Mouse (Mus musculus) C2C12 (cell line): ENCODE results near the gene Gm6337.
"Not testable (repeated sequence)": the region's sequence is repeated elsewhere in the genome, so short reads cannot be mapped to it uniquely, and the experiment has no call there.

ENCODE experiments used
- CEBPB ChIP-seq: IDR thresholded peaks from one replicate; pipeline ENCODE4 v1.6.1; 2011; ENCODE audit warnings: low read depth, mild to moderate bottlenecking, control low read depth, moderate library complexity
- CTCF ChIP-seq: IDR thresholded peaks from one replicate; pipeline ENCODE4 v1.5.1; 2011; ENCODE audit not compliant: control insufficient read depth, insufficient read depth, insufficient read length
- FOSL1 ChIP-seq: IDR thresholded peaks from one replicate; pipeline ENCODE4 v1.8.0; 2011; ENCODE audit warnings: mild to moderate bottlenecking, low read length; ENCODE audit not compliant: poor library complexity, insufficient read depth, severe bottlenecking
- MAX ChIP-seq: IDR thresholded peaks from one replicate; pipeline ENCODE4 v1.6.1; 2011; ENCODE audit warnings: mild to moderate bottlenecking, control low read depth
- USF1 ChIP-seq: IDR thresholded peaks from one replicate; pipeline ENCODE4 v1.6.1; 2011; ENCODE audit warnings: low read depth, mild to moderate bottlenecking, control low read depth, moderate library complexity

DNA sequence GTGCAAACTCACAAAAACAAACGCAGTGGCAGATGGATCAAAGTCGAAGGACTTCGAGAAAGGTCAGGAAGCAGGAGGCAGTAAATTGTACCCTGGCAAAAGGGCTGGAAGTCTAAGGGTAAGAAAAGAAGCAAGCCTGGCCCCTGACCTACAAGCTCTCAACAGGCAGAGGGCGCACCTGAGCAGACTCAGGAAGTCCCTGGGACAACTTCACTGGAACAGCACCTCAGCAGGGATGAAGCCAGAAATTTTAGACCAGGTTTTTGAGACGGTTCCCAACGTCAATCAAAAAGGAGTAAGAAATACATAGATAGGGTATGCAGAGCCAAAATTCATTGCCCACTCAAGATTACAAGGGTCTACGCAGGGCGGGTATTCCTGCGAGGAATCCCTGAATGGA is 49.4 kb upstream of the Gm6337 start:
- not testable (repeated sequence) for TF ChIP-seq CTCF, CEBPB, MAX, USF1, FOSL1
